ENCODE assay signal across 17 mouse cellular contexts in the genomic region with DNA sequence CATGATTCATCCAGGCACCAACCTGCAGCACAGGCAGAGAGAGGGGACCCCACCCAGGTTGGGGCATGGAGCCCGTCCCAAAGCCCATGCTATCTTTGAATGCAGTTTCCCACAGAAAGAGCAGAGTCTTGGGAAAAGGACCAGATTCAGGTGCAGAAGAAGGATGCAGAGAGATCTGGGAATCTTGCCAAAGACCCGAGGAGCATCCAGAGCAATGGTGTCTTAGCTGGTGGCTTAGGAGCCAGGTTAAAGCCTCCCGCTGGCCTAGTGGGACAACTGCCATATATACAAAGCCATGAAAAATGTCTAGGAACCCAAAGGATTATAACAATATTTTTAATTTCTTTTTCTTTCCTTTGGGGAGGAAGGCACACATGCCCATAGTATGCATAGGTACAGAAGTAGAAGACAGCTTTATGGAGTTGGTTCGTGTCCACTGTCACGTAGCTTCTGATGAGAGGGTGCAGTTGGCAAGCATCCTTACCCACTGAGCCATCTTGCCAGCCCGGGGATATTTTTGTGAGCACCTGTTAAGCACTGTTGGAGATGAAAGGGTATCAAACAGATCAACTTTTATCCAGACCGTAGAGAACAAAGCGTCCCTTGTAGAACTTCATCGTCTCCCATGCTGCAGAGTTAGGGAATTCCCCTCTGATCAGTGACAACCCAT. TPM values are rescaled to one million over a fixed set of nuclear protein-coding genes. Genes with fewer than 3 reads are reported as not detected.
DNase-seq lines count a peak whose midpoint lies in the region; TF ChIP-seq lines count a peak whose summit lies in the region.
"Had no signal": no experiment of that assay in that cellular context is flagged by ENCODE, and none has a peak within 500 bp of the region (broad histone marks: within the 10 kb centered on the region; RNA-seq: fewer than 3 reads in every experiment).

No protein-coding gene starts in this region.

- no peak overlapping the region for H3K27ac ChIP-seq in cerebellum, adult 2 months (ENCODE audit: insufficient read depth, low read length)
- H3K27ac ChIP-seq in heart, embryonic 10.5 days, result no peak overlapping the region
- H3K27ac ChIP-seq: embryonic facial prominence, embryonic 15.5 days; forebrain, embryonic 15.5 days; heart, embryonic 15.5 days; hindbrain, embryonic 14.5 days had no signal

- DNase-seq in brain, adult 2 months (ENCODE audit: low read depth, low spot score), result peak; percentile 67
- peak; percentile 60 to 77 for DNase-seq in cerebellum, adult 2 months
- peak; percentile 70 to 74 for DNase-seq in cerebellum, postnatal 10 days
- peak; percentile 18 for DNase-seq in fat pad, adult 2 months (ENCODE audit: extremely low read depth, low read depth, low spot score)
- no peak for DNase-seq in spleen, postnatal 36 days (ENCODE audit: low spot score in 2 of 2)
- DNase-seq in heart, embryonic 10.5 days (ENCODE audit: low spot score), result no peak
- no peak for DNase-seq in kidney, adult 18-20 months
- DNase-seq: adrenal gland, postnatal 10 days; gastrocnemius, postnatal 36 days; heart, adult 18-20 months; heart, postnatal 14 days; kidney, adult 8-10 months had no signal

- no peak for TF ChIP-seq POLR2A in cerebellum, adult 2 months (IDR thresholded peaks at IDR 0.05; ENCODE audit: borderline replicate concordance, insufficient read depth, low read length)

- WGBS in cerebellum, adult 2 months, result 24% methylated on average over 9 of the region's 9 CpGs
- 88% methylated on average over 9 of the region's 9 CpGs for WGBS in heart, embryonic 10.5 days

- no peak for TF ChIP-seq CTCF in cerebellum, adult 2 months (IDR thresholded peaks at IDR 0.05; ENCODE audit: borderline replicate concordance, insufficient read depth, low read depth, low read length)

- H3K36me3 ChIP-seq in heart, embryonic 10.5 days, result peaks cover 42% of the 10 kb centered on the region

- H3K27me3 ChIP-seq in cerebellum, adult 2 months (ENCODE audit: control insufficient read depth, insufficient read depth, low read length), result no peaks in the 10 kb centered on the region
- H3K27me3 ChIP-seq in heart, embryonic 10.5 days (ENCODE audit: insufficient read depth, poor library complexity, severe bottlenecking), result no peaks in the 10 kb centered on the region
- H3K27me3 ChIP-seq: embryonic facial prominence, embryonic 15.5 days; forebrain, embryonic 15.5 days; heart, embryonic 15.5 days had no signal

- H3K4me1 ChIP-seq in cerebellum, adult 2 months (ENCODE audit: control insufficient read depth, insufficient read depth, low read length), result peaks cover 27% of the 10 kb centered on the region
- peaks cover 3% of the 10 kb centered on the region; the same call in 1 of the 2 replicates for H3K4me1 ChIP-seq in heart, embryonic 10.5 days
- H3K4me1 ChIP-seq: embryonic facial prominence, embryonic 15.5 days; heart, embryonic 15.5 days had no signal

- 0 out of 2 replicates have a peak, but pooled peaks cover 2% of the 10 kb centered on the region for H3K9me3 ChIP-seq in heart, embryonic 10.5 days
- H3K9me3 ChIP-seq: embryonic facial prominence, embryonic 15.5 days; forebrain, embryonic 15.5 days; heart, embryonic 15.5 days had no signal

- no peak overlapping the region for H3K4me3 ChIP-seq in cerebellum, adult 2 months (replicated peaks; ENCODE audit: insufficient read depth, low read depth, low read length)
- H3K4me3 ChIP-seq in heart, embryonic 10.5 days, result no peak overlapping the region
- H3K4me3 ChIP-seq: embryonic facial prominence, embryonic 15.5 days; erythroblast, embryonic 14.5 days; forebrain, embryonic 15.5 days; heart, embryonic 15.5 days had no signal

RNA-seq across cellular contexts. Expression of gene Traf3, which starts 45.1 kb away (rescaled TPM):
- polyA plus RNA-seq in cerebellum, adult 2 months (2012; rRNA removed), result 29.3 and 29.8 TPM in 2 replicates
- polyA plus RNA-seq in heart, embryonic 10.5 days (2016; fragmentation: Nextera tagmentation; extraction: Ambion mirVana), result 6.9 and 7.2 TPM in 2 replicates

Comparison
In these comparisons a context has a peak if more than half of its experiments do, and no peak if none do; other contexts are left out.
1. DNase-seq: peak in brain, adult 2 months (single experiment), cerebellum, adult 2 months (2 of 2), cerebellum, postnatal 10 days (2 of 2) and fat pad, adult 2 months (single experiment); none in spleen, postnatal 36 days (0 of 2), heart, embryonic 10.5 days (single experiment) and kidney, adult 18-20 months (single experiment).